Mouse (Mus musculus): ENCODE data around the gene Coro1b. TPM values are rescaled to one million over a fixed set of nuclear protein-coding genes. Genes with fewer than 3 reads are reported as not detected.

The Coro1b gene
- polyA plus RNA-seq, 2 experiments, result 148 to 261 TPM

GRCm38 (mm10) chr19:4154437-4155222, 6.2 kb downstream of the Coro1b start:
- no peak overlapping the region for H3K4me3 ChIP-seq (replicated peaks; ENCODE audit: low read length)
- DNase-seq (ENCODE audit: low spot score) (no peak), ATAC-seq (ENCODE audit: low FRiP score, low read depth) (no peak)
- H3K4me2 ChIP-seq (replicated peaks; ENCODE audit: low read depth, low read length, severe bottlenecking), result no peak overlapping the region
- H3K27me3 ChIP-seq (ENCODE audit: control insufficient read depth, insufficient read depth, low read length), result no peaks in the 10 kb centered on the region
- peaks cover 71% of the 10 kb centered on the region for H3K36me3 ChIP-seq (ENCODE audit: control insufficient read depth, insufficient read depth, low read length)
- TF ChIP-seq POLR2A (IDR thresholded peaks at IDR 0.05; ENCODE audit: borderline replicate concordance, extremely low read depth, insufficient read depth, insufficient read length), result no peak
- 76% methylated on average over 13 of the region's 13 CpGs for WGBS
- no peaks in the 10 kb centered on the region for H3K9me3 ChIP-seq (ENCODE audit: control insufficient read depth, low read length)
- H3K4me1 ChIP-seq (ENCODE audit: control insufficient read depth, insufficient read depth, low read length), result peaks cover 1% of the 10 kb centered on the region; the same call in 1 of the 2 replicates
- H3K9ac ChIP-seq (ENCODE audit: low read depth, low read length, severe bottlenecking), result no peak overlapping the region
- no peak overlapping the region for H3K27ac ChIP-seq (replicated peaks; ENCODE audit: low read depth, low read length)

GRCm38 (mm10) chr19:4155223-4156072, 7.0 kb downstream of the Coro1b start:
- DNase-seq (ENCODE audit: low spot score), result no peak
- Histone ChIP-seq H3K4me3 (replicated peaks; ENCODE audit: low read length) (no peak overlapping the region), H3K4me2 (replicated peaks; ENCODE audit: low read depth, low read length, severe bottlenecking) (no peak overlapping the region), H3K27ac (replicated peaks; ENCODE audit: low read depth, low read length) (no peak overlapping the region), H3K9me3 (ENCODE audit: control insufficient read depth, low read length) (no peaks in the 10 kb centered on the region), H3K36me3 (ENCODE audit: control insufficient read depth, insufficient read depth, low read length) (peaks cover 68% of the 10 kb centered on the region), H3K27me3 (ENCODE audit: control insufficient read depth, insufficient read depth, low read length) (no peaks in the 10 kb centered on the region), H3K4me1 (ENCODE audit: control insufficient read depth, insufficient read depth, low read length) (no peaks in the 10 kb centered on the region), H3K9ac (ENCODE audit: low read depth, low read length, severe bottlenecking) (no peak overlapping the region)
- 77% methylated on average over 6 of the region's 6 CpGs for WGBS
- TF ChIP-seq POLR2A (IDR thresholded peaks at IDR 0.05; ENCODE audit: borderline replicate concordance, extremely low read depth, insufficient read depth, insufficient read length), result no peak
- no peak for ATAC-seq (ENCODE audit: low FRiP score, low read depth)

- H3K9ac ChIP-seq (ENCODE audit: low read depth, low read length, severe bottlenecking), result no peak overlapping the region
- no peak for TF ChIP-seq POLR2A (IDR thresholded peaks at IDR 0.05; ENCODE audit: borderline replicate concordance, extremely low read depth, insufficient read depth, insufficient read length)
These were observed 7.7 kb downstream of the Coro1b start for GRCm38 (mm10) chr19:4156073-4156579.

GRCm38 (mm10) chr19:4156771-4157170, 8.4 kb downstream of the Coro1b start:
- Histone ChIP-seq H3K4me3 (replicated peaks; ENCODE audit: low read length) (no peak overlapping the region), H3K4me2 (replicated peaks; ENCODE audit: low read depth, low read length, severe bottlenecking) (no peak overlapping the region), H3K27ac (replicated peaks; ENCODE audit: low read depth, low read length) (no peak overlapping the region), H3K9me3 (ENCODE audit: control insufficient read depth, low read length) (no peaks in the 10 kb centered on the region), H3K36me3 (ENCODE audit: control insufficient read depth, insufficient read depth, low read length) (peaks cover 69% of the 10 kb centered on the region), H3K4me1 (ENCODE audit: control insufficient read depth, insufficient read depth, low read length) (no peaks in the 10 kb centered on the region), H3K9ac (ENCODE audit: low read depth, low read length, severe bottlenecking) (no peak overlapping the region), H3K27me3 (ENCODE audit: control insufficient read depth, insufficient read depth, low read length) (no peaks in the 10 kb centered on the region)
- no peak for DNase-seq (ENCODE audit: low spot score)
- no peak for TF ChIP-seq POLR2A (IDR thresholded peaks at IDR 0.05; ENCODE audit: borderline replicate concordance, extremely low read depth, insufficient read depth, insufficient read length)
- no peak for ATAC-seq (ENCODE audit: low FRiP score, low read depth)
- 92% methylated on average over 12 of the region's 12 CpGs for WGBS

More at GRCm38 (mm10) chr19:4156073-4156579, 7.7 kb downstream of the Coro1b start:
- H3K36me3 ChIP-seq (ENCODE audit: control insufficient read depth, insufficient read depth, low read length), result peaks cover 67% of the 10 kb centered on the region
- no peak overlapping the region for H3K4me3 ChIP-seq (replicated peaks; ENCODE audit: low read length)
- 80% methylated on average over 20 of the region's 20 CpGs for WGBS
- ATAC-seq (ENCODE audit: low FRiP score, low read depth) (no peak), DNase-seq (ENCODE audit: low spot score) (no peak)
- no peaks in the 10 kb centered on the region for H3K4me1 ChIP-seq (ENCODE audit: control insufficient read depth, insufficient read depth, low read length)
- H3K27me3 ChIP-seq (ENCODE audit: control insufficient read depth, insufficient read depth, low read length), result no peaks in the 10 kb centered on the region
- no peak overlapping the region for H3K27ac ChIP-seq (replicated peaks; ENCODE audit: low read depth, low read length)
- no peak overlapping the region for H3K4me2 ChIP-seq (replicated peaks; ENCODE audit: low read depth, low read length, severe bottlenecking)
- no peaks in the 10 kb centered on the region for H3K9me3 ChIP-seq (ENCODE audit: control insufficient read depth, low read length)

- no peak overlapping the region for H3K4me3 ChIP-seq (replicated peaks; ENCODE audit: low read length)
- ATAC-seq (ENCODE audit: low FRiP score, low read depth) (no peak), DNase-seq (ENCODE audit: low spot score) (no peak)
- peaks cover 58% of the 10 kb centered on the region for H3K36me3 ChIP-seq (ENCODE audit: control insufficient read depth, insufficient read depth, low read length)
- peaks cover 12% of the 10 kb centered on the region for H3K4me1 ChIP-seq (ENCODE audit: control insufficient read depth, insufficient read depth, low read length)
- H3K4me2 ChIP-seq (replicated peaks; ENCODE audit: low read depth, low read length, severe bottlenecking), result no peak overlapping the region
- no peak for TF ChIP-seq POLR2A (IDR thresholded peaks at IDR 0.05; ENCODE audit: borderline replicate concordance, extremely low read depth, insufficient read depth, insufficient read length)
- no peaks in the 10 kb centered on the region for H3K27me3 ChIP-seq (ENCODE audit: control insufficient read depth, insufficient read depth, low read length)
- no peaks in the 10 kb centered on the region for H3K9me3 ChIP-seq (ENCODE audit: control insufficient read depth, low read length)
- H3K9ac ChIP-seq (ENCODE audit: low read depth, low read length, severe bottlenecking), result no peak overlapping the region
- H3K27ac ChIP-seq (replicated peaks; ENCODE audit: low read depth, low read length), result no peak overlapping the region
- 91% methylated on average over 8 of the region's 8 CpGs for WGBS
These were observed 10.6 kb downstream of the Coro1b start for GRCm38 (mm10) chr19:4159049-4159448.
